Mouse (Mus musculus): ENCODE data around the gene Zpbp2. TPM values are rescaled to one million over a fixed set of nuclear protein-coding genes. Genes with fewer than 3 reads are reported as not detected.
"Not testable (repeated sequence)": the region's sequence is repeated elsewhere in the genome, so short reads cannot be mapped to it uniquely, and the experiment has no call there.

Gene Zpbp2
- total RNA-seq, 2 experiments from 2014 or later: not detected

DNA sequence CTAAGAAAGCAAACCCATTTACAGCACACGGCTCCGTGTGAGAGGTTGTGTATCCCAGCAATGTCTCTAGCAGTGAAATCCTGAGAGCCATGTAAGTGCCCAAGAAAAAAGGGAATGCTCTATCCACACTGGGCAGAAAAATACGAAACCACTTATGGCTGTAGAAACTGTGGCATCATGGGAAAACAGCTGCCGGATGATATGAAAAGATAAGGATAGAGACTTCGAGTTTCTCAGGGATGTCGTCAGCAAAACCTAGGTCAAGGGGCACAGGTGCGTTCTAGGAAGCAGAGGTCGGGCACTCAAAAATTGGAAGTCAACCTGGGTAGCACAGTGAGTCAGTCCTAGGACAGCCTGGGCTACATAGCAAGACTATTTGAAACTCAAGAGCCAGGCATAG lies 38.4 kb downstream of the Zpbp2 start:
- no peak for DNase-seq (ENCODE audit: low spot score)

DNA sequence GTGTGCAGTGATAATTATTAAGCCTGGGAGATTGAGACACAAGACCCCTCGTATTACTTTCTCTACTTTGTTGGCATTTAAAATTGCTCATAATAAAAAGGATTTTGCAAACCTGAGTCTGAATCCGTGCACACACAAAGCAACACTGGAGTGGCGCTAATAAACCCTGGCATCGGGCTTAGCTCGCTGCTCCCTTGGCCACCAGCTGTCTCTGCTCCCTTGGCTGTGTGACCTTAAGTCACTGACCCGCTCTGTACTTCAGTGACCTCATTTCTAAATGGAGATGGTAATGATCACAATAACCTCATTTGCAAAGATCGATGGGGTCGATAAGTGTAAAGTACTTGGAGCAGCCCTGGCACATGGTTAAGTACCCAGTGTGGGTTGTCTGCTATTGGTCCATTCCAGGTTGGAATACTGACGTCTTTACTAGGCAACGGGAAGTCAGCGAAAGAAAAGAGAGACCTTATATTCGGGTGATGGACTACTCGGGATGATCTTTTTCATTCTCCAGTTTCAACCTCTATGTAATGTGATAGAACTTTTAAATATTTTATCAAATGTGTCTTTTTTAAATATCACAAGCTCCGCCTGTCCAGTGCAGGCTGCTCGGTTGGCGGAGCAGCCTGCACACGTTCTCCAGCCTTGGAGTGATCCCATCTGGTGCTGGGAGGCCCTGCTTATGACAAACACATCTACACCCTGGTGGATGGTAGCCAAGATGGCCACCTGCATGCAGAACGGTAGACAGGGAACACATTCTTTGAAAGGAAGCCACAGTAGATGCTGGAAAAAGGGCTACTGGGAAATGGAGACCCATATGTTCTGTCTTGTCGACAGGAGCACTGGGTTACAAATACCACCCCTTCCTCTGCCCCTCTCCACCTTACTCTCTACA lies 39.9 kb downstream of the Zpbp2 start:
- DNase-seq (ENCODE audit: low spot score): no peak

DNA sequence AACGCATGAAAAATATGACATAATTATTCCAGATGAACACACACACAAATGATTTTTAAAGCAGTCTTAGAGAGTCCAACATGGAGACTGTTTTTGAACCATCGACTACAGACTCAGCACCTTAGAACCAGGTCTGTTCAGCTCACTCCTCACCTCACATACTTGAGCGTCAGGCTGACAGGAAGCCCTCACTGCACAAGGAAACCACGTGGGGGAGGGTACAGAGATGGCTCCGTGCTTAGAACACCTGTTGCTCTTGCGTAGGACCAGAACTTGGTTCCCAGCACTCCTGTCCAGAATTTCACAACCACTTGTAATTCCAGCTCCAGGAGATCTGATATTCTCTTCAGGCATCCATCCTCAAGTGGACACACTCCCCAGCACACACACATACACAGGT lies 44.1 kb downstream of the Zpbp2 start:
- DNase-seq (ENCODE audit: low spot score): no peak

DNA sequence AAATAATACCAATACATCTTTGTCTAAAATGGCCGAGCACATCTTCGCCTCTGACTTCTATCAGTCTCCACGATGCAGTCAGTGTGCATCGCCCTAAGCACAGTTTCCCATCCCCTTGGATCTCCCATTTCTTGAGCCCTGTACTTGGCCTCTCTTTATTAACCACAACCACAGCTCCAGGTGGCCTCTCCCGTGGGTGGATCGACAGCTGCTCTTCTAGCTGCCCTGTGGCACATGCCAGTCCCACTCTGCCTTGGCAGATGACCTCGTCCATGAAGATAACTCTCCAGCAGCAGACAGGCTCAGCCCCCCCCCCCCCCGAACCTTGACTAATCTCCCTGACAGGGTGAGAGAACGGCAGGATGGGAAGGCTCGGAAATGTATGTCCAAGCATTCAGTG lies 44.6 kb downstream of the Zpbp2 start:
- no peak for DNase-seq (ENCODE audit: low spot score)

DNA sequence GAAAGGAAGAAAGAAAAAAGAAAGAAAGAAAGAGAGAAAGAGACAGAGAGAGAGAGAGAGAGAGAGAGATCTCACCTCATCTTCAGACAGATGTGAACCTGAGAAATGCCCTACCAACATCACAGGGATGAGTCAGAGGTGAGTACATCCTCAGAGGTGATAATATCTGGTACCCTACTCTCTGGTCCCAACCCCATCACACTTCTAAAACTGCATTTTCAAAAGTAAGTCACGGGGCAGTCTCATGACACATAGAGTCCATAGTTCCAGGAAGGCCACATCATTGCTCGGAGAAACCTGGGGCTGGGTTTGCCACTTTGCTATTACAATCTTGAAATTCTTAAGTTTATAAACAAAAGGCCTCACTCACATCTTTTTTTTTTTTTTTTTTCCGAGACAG lies 45.1 kb downstream of the Zpbp2 start:
- no peak for DNase-seq (ENCODE audit: low spot score)

DNA sequence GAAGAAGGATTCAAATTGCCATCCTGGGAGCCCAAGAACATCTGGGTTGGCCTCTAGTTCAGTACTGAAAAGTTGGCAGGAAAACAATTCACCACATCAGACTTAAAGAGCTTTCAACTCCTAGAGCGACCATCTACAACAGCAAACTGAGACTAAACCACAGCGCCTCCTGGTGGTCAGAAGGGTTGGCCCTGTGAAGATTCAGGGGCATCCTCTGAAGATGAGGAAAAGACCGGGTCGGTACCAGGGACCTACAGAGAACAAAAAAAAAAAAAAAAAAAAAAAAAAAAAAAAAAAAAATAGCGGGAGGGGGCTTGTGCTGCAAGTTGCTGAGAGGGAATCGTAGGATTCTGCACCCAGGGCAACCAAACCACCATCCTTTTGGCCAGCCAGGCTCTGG lies 46.5 kb downstream of the Zpbp2 start:
- peak; percentile 28 for DNase-seq (ENCODE audit: low spot score)

DNA sequence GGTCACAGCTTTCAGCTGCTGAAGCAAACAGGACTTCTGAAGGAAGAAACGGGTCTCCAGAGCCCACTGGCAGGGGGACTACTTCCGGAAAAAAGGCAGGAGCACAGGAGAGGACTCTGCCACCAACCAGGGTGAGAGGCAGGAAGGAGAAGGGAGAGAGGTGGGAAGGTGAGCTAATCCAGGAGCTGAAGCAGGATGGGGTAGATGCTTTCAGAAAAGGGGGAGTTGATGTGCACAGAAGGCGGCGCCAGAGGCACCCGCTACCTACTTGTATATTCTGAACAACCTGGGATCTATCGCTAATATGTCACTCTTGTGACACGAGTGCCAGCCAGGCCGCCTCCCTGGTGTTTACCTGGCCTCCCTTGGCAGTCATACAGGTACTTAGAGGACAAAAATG lies 47.1 kb downstream of the Zpbp2 start, which contains the start of gene Lrrc3c:
Gene Lrrc3c (plus strand): TSS at position 301 of the 400 bp plus-strand sequence.
- no peak for DNase-seq (ENCODE audit: low spot score)

DNA sequence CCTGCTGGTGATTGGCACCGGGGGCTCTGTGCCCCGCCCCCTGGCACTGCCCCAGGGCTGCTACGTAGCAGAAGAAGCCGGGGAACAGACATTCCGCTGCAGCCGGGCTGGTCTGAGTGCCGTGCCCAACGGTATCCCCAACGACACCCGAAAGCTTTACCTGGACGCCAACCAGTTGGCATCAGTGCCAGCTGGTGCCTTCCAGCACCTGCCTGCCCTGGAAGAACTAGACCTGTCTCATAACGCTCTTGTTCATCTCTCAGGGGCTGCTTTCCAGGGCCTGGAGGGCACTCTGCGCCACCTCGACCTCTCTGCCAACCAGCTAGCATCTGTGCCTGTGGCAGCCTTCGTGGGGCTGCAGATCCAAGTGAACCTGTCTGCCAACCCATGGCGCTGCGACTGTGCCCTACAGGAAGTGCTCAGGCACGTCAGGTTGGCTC lies 48.0 kb downstream of the Zpbp2 start:
- DNase-seq (ENCODE audit: low spot score): no peak

DNA sequence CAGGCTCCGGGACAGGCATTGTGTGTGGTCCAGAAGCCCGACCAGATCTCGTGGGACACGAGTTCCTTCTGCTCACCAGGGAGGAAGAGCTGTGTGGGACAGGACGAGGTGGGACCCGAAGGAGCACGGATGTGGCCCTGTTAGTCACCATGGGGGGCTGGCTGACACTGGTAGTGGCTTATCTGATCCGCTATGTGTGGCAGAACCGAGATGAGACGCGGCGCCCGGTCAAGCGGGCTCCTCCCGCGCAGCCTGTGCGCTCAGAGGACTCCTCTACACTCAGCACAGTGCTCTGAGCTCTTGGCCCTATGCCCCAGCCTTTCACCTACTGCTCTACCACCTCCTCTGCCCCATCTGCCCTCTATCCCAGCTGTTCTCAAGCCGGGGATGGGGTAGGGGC lies 48.4 kb downstream of the Zpbp2 start:
- no peak for DNase-seq (ENCODE audit: low spot score)

DNA sequence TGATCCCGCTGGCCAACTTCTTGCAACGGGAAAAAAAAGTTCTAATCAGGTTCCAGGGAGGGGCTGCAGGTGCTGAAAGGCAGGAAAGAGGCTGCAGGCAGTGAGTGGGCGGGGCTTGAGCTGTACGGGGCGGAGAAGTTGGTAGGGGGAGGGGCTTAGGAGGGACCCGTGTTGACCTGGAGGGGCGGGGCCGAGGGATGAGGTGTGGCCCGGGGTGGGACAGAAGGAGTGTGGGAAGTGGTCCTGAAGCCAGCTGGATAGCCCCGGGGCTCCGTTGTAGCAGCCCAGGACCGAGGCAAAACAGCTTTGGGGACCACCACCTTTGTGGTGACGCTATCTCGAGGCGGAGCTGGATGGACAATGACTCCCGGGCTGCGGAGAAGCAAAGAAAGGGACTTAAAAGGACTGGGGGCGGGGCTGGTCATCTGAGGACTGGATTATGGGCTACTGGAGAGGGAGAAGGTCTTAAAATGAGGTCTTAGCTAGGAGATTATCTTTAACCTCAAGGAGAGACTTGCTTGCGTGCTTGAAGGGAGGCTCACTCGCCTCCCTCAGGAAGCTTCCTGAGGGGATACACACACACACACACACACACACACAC lies 51.3 kb downstream of the Zpbp2 start:
- no peak for DNase-seq (ENCODE audit: low spot score)

DNA sequence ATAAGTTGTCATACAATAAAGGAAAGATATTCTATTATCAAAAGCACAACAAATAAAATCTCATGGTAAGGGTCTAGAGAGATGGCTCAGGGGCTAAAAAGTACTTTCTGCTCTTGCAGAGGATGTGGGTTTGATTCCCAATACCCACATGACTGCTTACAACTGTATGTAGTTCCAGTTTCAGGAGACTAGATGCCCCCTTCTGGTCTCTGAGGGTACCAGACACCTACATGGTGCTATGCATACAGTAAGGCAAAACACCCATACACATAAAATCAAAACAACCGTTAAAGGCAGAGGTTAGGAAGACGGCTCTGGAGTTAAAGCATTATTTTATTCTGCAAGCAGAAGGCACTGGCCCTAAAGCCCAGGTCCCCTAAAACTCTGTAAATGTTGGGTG lies 53.1 kb downstream of the Zpbp2 start:
- no peak for DNase-seq (ENCODE audit: low spot score)

DNA sequence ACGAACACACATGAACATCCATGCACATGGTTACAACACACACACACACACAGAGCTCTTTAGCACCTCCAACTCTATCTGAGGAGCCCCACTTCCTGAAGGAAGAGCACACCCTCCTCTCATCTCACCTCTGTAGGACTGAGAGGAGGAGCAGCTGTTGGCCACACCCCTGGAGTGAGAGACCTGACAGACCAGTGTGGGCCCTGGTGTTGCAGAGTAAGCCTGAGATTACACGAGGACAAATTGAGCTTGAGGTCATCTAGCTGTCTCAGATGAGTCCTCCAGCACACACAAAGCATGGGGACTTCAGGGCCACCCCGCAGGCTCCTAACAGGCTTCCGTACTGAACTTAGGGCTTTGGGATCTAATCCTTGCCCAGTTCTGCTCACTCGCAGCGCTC lies 54.0 kb downstream of the Zpbp2 start:
- not testable (repeated sequence) for DNase-seq (ENCODE audit: low spot score)

DNA sequence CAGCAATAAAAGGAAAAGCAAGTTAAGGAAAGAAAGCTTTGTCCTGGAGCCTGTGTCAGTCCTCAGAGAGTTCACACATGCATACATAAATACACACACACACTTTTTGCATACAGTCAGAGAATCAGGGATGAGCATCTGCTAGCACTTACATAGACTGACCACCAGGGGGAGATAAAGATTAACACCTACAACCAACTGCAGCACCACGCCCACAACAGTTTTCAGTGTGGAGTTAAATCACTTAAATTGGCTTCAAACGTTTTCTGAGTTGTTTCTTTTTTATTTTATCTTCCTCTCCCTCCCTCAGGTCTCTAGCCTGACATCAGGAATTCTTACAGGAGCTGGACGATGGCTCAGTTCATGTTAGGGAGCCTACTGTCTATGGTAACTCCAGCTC lies 55.9 kb downstream of the Zpbp2 start:
- DNase-seq (ENCODE audit: low spot score): peak; percentile 40

Other genes starting within 250 kb of the Zpbp2 start
- not detected for gene Neurod2, start 221.4 kb upstream of the Zpbp2 start, total RNA-seq (2021)
- gene Ppp1r1b, start 202.7 kb upstream of the Zpbp2 start, total RNA-seq (2021): under 1 TPM; 0.18 to 0.31 TPM
- gene Stard3, start 192.7 kb upstream of the Zpbp2 start, total RNA-seq (2021): 10 to 100 TPM; 11.1 to 13.6 TPM
- gene Tcap, start 167.3 kb upstream of the Zpbp2 start, total RNA-seq (2021): 1,000 to 10,000 TPM; 3,864 to 4,194 TPM
- gene Pnmt, start 164.6 kb upstream of the Zpbp2 start, total RNA-seq (2021): 1 to 10 TPM; 1.2 to 8.2 TPM
- 1 to 10 TPM; 2.3 to 3.7 TPM for gene Pgap3, start 150.6 kb upstream of the Zpbp2 start, total RNA-seq (2021)
- gene Erbb2, start 138.6 kb upstream of the Zpbp2 start, total RNA-seq (2021): 1 to 10 TPM; 1.1 to 1.7 TPM
- gene Mien1, start 112.1 kb upstream of the Zpbp2 start, total RNA-seq (2021): 10 to 100 TPM; 36.0 to 37.8 TPM
- under 1 TPM in 1 of 2 experiments, not detected in 1; 0.12 TPM for gene Grb7, start 104.7 kb upstream of the Zpbp2 start, total RNA-seq (2021)
- under 1 TPM in 1 of 2 experiments, not detected in 1; 0.14 TPM for gene Ikzf3, start 5.1 kb upstream of the Zpbp2 start, total RNA-seq (2021)
- gene Ormdl3, start 36.3 kb downstream of the Zpbp2 start, total RNA-seq (2021): 10 to 100 TPM; 25.1 to 26.3 TPM
- gene Lrrc3c, start 47.2 kb downstream of the Zpbp2 start, total RNA-seq (2021): not detected
- 1 to 10 TPM; 4.1 to 6.6 TPM for gene Gm12355, start 74.6 kb downstream of the Zpbp2 start, total RNA-seq (2021)
- 10 to 100 TPM in 1 of 2 experiments, 1 to 10 TPM in 1; 8.8 to 12.5 TPM for gene Gsdma3, start 75.3 kb downstream of the Zpbp2 start, total RNA-seq (2021)
- gene Gsdma2, start 95.7 kb downstream of the Zpbp2 start, total RNA-seq (2021): 1 to 10 TPM in 1 of 2 experiments, under 1 TPM in 1; 0.73 to 1.1 TPM
- under 1 TPM; 0.83 to 0.89 TPM for gene Gsdma, start 113.3 kb downstream of the Zpbp2 start, total RNA-seq (2021)
- 100 to 1,000 TPM; 105 to 106 TPM for gene Psmd3, start 131.5 kb downstream of the Zpbp2 start, total RNA-seq (2021)
- gene Csf3, start 150.2 kb downstream of the Zpbp2 start, total RNA-seq (2021): not detected
- 10 to 100 TPM; 48.1 to 53.3 TPM for gene Med24, start 178.3 kb downstream of the Zpbp2 start, total RNA-seq (2021)
- gene Thra, start 189.5 kb downstream of the Zpbp2 start, total RNA-seq (2021): 10 to 100 TPM; 78.3 to 85.2 TPM
- gene Nr1d1, start 224.2 kb downstream of the Zpbp2 start, total RNA-seq (2021): 100 to 1,000 TPM in 1 of 2 experiments, 10 to 100 TPM in 1; 74.0 to 126 TPM
- 10 to 100 TPM; 50.5 to 56.4 TPM for gene Msl1, start 244.4 kb downstream of the Zpbp2 start, total RNA-seq (2021)